Mouse (Mus musculus) CH12.LX (cell line): ENCODE measurements around the gene Arhgef33. TPM values are rescaled to one million over a fixed set of nuclear protein-coding genes. Genes with fewer than 3 reads are reported as not detected.

Experiments
- DNase-seq: peaks from one replicate; pipeline ENCODE4 v3.0.0-alpha.2; 2013; ENCODE audit errors: extremely low read depth
- H3K27ac ChIP-seq: 2 replicates; pipeline ENCODE4 v1.5.1; 2012; ENCODE audit warnings: low read depth, mild to moderate bottlenecking, control low read depth, moderate library complexity; ENCODE audit not compliant: insufficient read depth
- H3K27me3 ChIP-seq: replicated peaks from 2 replicates; pipeline ENCODE3; 2012; ENCODE audit warnings: inconsistent platforms
- H3K36me3 ChIP-seq, 2 experiments: replicated peaks in 1 of 2; 2 replicates each; pipeline versions ENCODE3 to v1.6.1; 2012; ENCODE audit warnings: inconsistent platforms in 1 of 2, low read length in 1 of 2, mild to moderate bottlenecking in 1 of 2, mixed read lengths in 1 of 2, moderate library complexity in 1 of 2; ENCODE audit not compliant: control insufficient read depth in 1 of 2, insufficient read depth in 1 of 2
- H3K4me1 ChIP-seq, 2 experiments: 2 replicates each; pipeline ENCODE4 v1.6.1; 2012; ENCODE audit warnings: inconsistent platforms in 1 of 2, moderate library complexity in 1 of 2; ENCODE audit not compliant: insufficient read depth in 2 of 2, control insufficient read depth in 1 of 2
- H3K4me2 ChIP-seq: 2 replicates; pipeline ENCODE4 v1.6.1; 2012; ENCODE audit warnings: low read depth, mild to moderate bottlenecking, control low read depth; ENCODE audit not compliant: poor library complexity, insufficient read depth, severe bottlenecking
- H3K4me3 ChIP-seq, 3 experiments: fragments of 150-350 bp in 1 of 3; sonication (generic) in 1 of 3; replicated peaks in 1 of 3; 2 replicates each; pipeline versions ENCODE3 to v1.5.1; 2011 to 2012; ENCODE audit warnings: low read depth in 2 of 3, low read length in 2 of 3, mild to moderate bottlenecking in 2 of 3, moderate library complexity in 2 of 3, control low read depth in 1 of 3, improper control_type of control experiment in 1 of 3, inconsistent platforms in 1 of 3, mixed read lengths in 1 of 3; ENCODE audit not compliant: poor library complexity in 1 of 3
- H3K79me2 ChIP-seq: replicated peaks from 2 replicates; pipeline ENCODE4 v1.6.1; 2012; ENCODE audit warnings: mild to moderate bottlenecking, moderate library complexity; ENCODE audit not compliant: control insufficient read depth, poor library complexity, insufficient read depth, severe bottlenecking; ENCODE audit errors: extremely low read depth
- H3K9ac ChIP-seq: 2 replicates; pipeline ENCODE4 v1.6.1; 2012; ENCODE audit warnings: low read depth, mild to moderate bottlenecking, control low read depth, moderate library complexity; ENCODE audit not compliant: insufficient read depth
- H3K9me3 ChIP-seq: replicated peaks from 2 replicates; pipeline ENCODE3; 2012; ENCODE audit warnings: low read length, inconsistent platforms, mixed read lengths
- CHD1 ChIP-seq: IDR thresholded peaks from 2 replicates; pipeline ENCODE4 v1.6.1; 2012; ENCODE audit warnings: low read depth, low read length, improper control_type of control experiment, inconsistent platforms
- CTCF ChIP-seq, 2 experiments: IDR thresholded peaks in 1 of 2; conservative IDR thresholded peaks in 1 of 2; 2 replicates each; pipeline ENCODE4 v1.5.1; 2011 to 2012; ENCODE audit warnings: low read depth in 2 of 2, low read length in 2 of 2, improper control_type of control experiment in 1 of 2, inconsistent platforms in 1 of 2, mild to moderate bottlenecking in 1 of 2, moderate library complexity in 1 of 2
- GABPA ChIP-seq: IDR thresholded peaks from 2 replicates; pipeline ENCODE4 v1.6.1; 2012; ENCODE audit warnings: low read depth, low read length, improper control_type of control experiment, inconsistent platforms; ENCODE audit not compliant: insufficient replicate concordance
- HCFC1 ChIP-seq: IDR thresholded peaks from 2 replicates; pipeline ENCODE4 v1.6.1; 2012; ENCODE audit warnings: low read depth, mild to moderate bottlenecking, inconsistent platforms, low read length, improper control_type of control experiment
- IRF4 ChIP-seq: IDR thresholded peaks from 2 replicates; pipeline ENCODE4 v1.6.1; 2014; ENCODE audit warnings: low read depth, mild to moderate bottlenecking, inconsistent platforms, low read length, improper control_type of control experiment
- JUN ChIP-seq: IDR thresholded peaks from 2 replicates; pipeline ENCODE4 v1.6.1; 2011; ENCODE audit warnings: low read depth, mild to moderate bottlenecking, low read length, improper control_type of control experiment, moderate library complexity; ENCODE audit not compliant: insufficient read depth
- JUND ChIP-seq: conservative IDR thresholded peaks from 2 replicates; pipeline ENCODE4 v1.6.1; 2011; ENCODE audit warnings: low read depth, low read length, improper control_type of control experiment
- MAFK ChIP-seq: IDR thresholded peaks from 2 replicates; pipeline ENCODE4 v1.6.1; 2011; ENCODE audit warnings: low read length, improper control_type of control experiment; ENCODE audit not compliant: insufficient replicate concordance
- MAX ChIP-seq: IDR thresholded peaks from 2 replicates; pipeline ENCODE4 v1.6.1; 2011; ENCODE audit warnings: low read length, improper control_type of control experiment
- MXI1 ChIP-seq: IDR thresholded peaks from 2 replicates; pipeline ENCODE4 v1.6.1; 2011; ENCODE audit warnings: mild to moderate bottlenecking, low read depth, low read length, improper control_type of control experiment
- MYC ChIP-seq: IDR thresholded peaks from 2 replicates; pipeline ENCODE4 v1.6.1; 2011; ENCODE audit warnings: low read depth, mild to moderate bottlenecking, improper control_type of control experiment, low read length
- NELFE ChIP-seq: IDR thresholded peaks from 2 replicates; pipeline ENCODE4 v1.6.1; 2011; ENCODE audit warnings: low read depth, low read length, improper control_type of control experiment
- POLR2A ChIP-seq: IDR thresholded peaks from 2 replicates; pipeline ENCODE4 v1.6.1; 2011; ENCODE audit warnings: low read depth, mild to moderate bottlenecking, improper control_type of control experiment, low read length
- POLR2AphosphoS2 ChIP-seq: IDR thresholded peaks from 2 replicates; pipeline ENCODE4 v1.6.1; 2011; ENCODE audit warnings: low read depth, low read length, improper control_type of control experiment
- RAD21 ChIP-seq: IDR thresholded peaks from 2 replicates; pipeline ENCODE4 v1.6.1; 2011; ENCODE audit warnings: low read depth, mild to moderate bottlenecking, low read length, improper control_type of control experiment, moderate library complexity
- RCOR1 ChIP-seq: conservative IDR thresholded peaks from 2 replicates; pipeline ENCODE4 v1.6.1; 2012; ENCODE audit warnings: low read depth, mild to moderate bottlenecking, inconsistent platforms, low read length, improper control_type of control experiment
- SIN3A ChIP-seq: IDR thresholded peaks from 2 replicates; pipeline ENCODE4 v1.6.1; 2012; ENCODE audit warnings: low read length, improper control_type of control experiment, inconsistent platforms
- SMC3 ChIP-seq: IDR thresholded peaks from 2 replicates; pipeline ENCODE4 v1.6.1; 2011; ENCODE audit warnings: low read depth, low read length, improper control_type of control experiment
- TBP ChIP-seq: conservative IDR thresholded peaks from 2 replicates; pipeline ENCODE4 v1.6.1; 2011; ENCODE audit warnings: low read depth, low read length, improper control_type of control experiment
- UBTF ChIP-seq: IDR thresholded peaks from 2 replicates; pipeline ENCODE4 v1.6.1; 2012; ENCODE audit warnings: low read depth, mild to moderate bottlenecking, inconsistent platforms, low read length, improper control_type of control experiment, moderate library complexity
- USF1 ChIP-seq: IDR thresholded peaks from 2 replicates; pipeline ENCODE4 v1.6.1; 2014; ENCODE audit warnings: low read depth, mild to moderate bottlenecking, inconsistent platforms, low read length, improper control_type of control experiment
- USF2 ChIP-seq: conservative IDR thresholded peaks from 2 replicates; pipeline ENCODE4 v1.6.1; 2011; ENCODE audit warnings: low read depth, low read length, improper control_type of control experiment
- ZC3H11A ChIP-seq: IDR thresholded peaks from 2 replicates; pipeline ENCODE4 v1.6.1; 2012; ENCODE audit warnings: low read depth, mild to moderate bottlenecking, inconsistent platforms, low read length, improper control_type of control experiment
- ZNF384 ChIP-seq: IDR thresholded peaks from 2 replicates; pipeline ENCODE4 v1.6.1; 2012; ENCODE audit warnings: low read depth, low read length, improper control_type of control experiment, inconsistent platforms
- dilution Hi-C: fragments of 300-500 bp; cut with MboI; formaldehyde crosslinking; loops from 2 replicates; pipeline ENCODE4 v1.14.3; 2020; ENCODE audit warnings: low sequenced_read_pairs; ENCODE audit not compliant: extremely low pct_unique_long_range_greater_than_20kb, extremely low pct_ligation_motif_present
- in situ Hi-C: fragments of 300-500 bp; cut with MboI; formaldehyde crosslinking; loops from 3 replicates; pipeline ENCODE4 v1.14.3; 2019; ENCODE audit warnings: low sequenced_read_pairs, low pct_ligation_motif_present, low pct_unique_long_range_greater_than_20kb, mixed read lengths
- polyA plus RNA-seq: library from polyadenylated mRNA; unstranded; fragments of >175 nt; gene quantifications from 2 replicates; pipeline ENCODE4 v1.2.1, GENCODE M21; 2012; ENCODE audit warnings: low read depth; ENCODE audit not compliant: insufficient read length
- total RNA-seq, 2 experiments: library from RNA; depleted of rRNA; stranded (reverse); fragments of 300-350 nt in 1 of 2; fragments of >200 nt in 1 of 2; gene quantifications; 2 replicates each; pipeline ENCODE4 v1.2.3; 2012 to 2014

Arhgef33 gene
- total and polyA plus RNA-seq, 3 experiments = 0.55 TPM; not detected in 2

- H3K4me1 ChIP-seq = peaks cover 3 to 6% of the 10 kb centered on the region in 2 experiments; a peak in 3 of 4 replicates
- H3K27me3 ChIP-seq = no peaks in the 10 kb centered on the region
- DNase-seq = peak; percentile 74
- no peaks in the 10 kb centered on the region for H3K9me3 ChIP-seq
- H3K4me3 ChIP-seq = no peak overlapping the region
- dilution Hi-C loops = no loop called here
- in situ Hi-C loops = loop anchor here (25.0 kb wide), 1 partner anchor 271 kb away; no protein-coding TSS in a partner anchor
- H3K4me2 ChIP-seq = no peak overlapping the region
- peaks cover 19% of the 10 kb centered on the region for H3K79me2 ChIP-seq
- H3K9ac ChIP-seq = no peak overlapping the region
- no peaks in the 10 kb centered on the region for H3K36me3 ChIP-seq
- TF ChIP-seq IRF4 (peak; percentile 59), POLR2A (no peak), MAX (0 out of 2 replicates have a peak, but pooled peaks have one; percentile 14), RCOR1 (0 out of 2 replicates have a peak, but pooled peaks have one; percentile 47), POLR2AphosphoS2 (no peak), RAD21 (peak; percentile 83), HCFC1 (no peak), SMC3 (peak; percentile 87), NELFE (no peak; the same call in 1 of the 2 replicates), SIN3A (peak; percentile 71; the same call in 1 of the 2 replicates), MXI1 (no peak), MYC (peak; percentile 69; the same call in 1 of the 2 replicates), JUND (peak; percentile 51; the same call in 1 of the 2 replicates), USF1 (no peak), UBTF (no peak), TBP (no peak), JUN (no peak), GABPA (no peak), CHD1 (no peak), ZNF384 (peak; percentile 87), MAFK (no peak), ZC3H11A (peak; percentile 68; the same call in 1 of the 2 replicates), CTCF (conservative IDR thresholded peaks at IDR 0.05 in 1 of 2, IDR thresholded peaks at IDR 0.05 in 1 of 2; ENCODE audit: low read depth in 2 of 2, low read length in 2 of 2) (peak in 1 of 2 experiments; percentile 92; a peak in 3 of 4 replicates), USF2 (no peak)
- no peak overlapping the region for H3K27ac ChIP-seq
Observed at GRCm38 (mm10) chr17:80291148-80291547, 16.1 kb upstream of the Arhgef33 start.
